Mouse (Mus musculus): Measurements from ENCODE around the gene Coil.

The Coil gene

DNA sequence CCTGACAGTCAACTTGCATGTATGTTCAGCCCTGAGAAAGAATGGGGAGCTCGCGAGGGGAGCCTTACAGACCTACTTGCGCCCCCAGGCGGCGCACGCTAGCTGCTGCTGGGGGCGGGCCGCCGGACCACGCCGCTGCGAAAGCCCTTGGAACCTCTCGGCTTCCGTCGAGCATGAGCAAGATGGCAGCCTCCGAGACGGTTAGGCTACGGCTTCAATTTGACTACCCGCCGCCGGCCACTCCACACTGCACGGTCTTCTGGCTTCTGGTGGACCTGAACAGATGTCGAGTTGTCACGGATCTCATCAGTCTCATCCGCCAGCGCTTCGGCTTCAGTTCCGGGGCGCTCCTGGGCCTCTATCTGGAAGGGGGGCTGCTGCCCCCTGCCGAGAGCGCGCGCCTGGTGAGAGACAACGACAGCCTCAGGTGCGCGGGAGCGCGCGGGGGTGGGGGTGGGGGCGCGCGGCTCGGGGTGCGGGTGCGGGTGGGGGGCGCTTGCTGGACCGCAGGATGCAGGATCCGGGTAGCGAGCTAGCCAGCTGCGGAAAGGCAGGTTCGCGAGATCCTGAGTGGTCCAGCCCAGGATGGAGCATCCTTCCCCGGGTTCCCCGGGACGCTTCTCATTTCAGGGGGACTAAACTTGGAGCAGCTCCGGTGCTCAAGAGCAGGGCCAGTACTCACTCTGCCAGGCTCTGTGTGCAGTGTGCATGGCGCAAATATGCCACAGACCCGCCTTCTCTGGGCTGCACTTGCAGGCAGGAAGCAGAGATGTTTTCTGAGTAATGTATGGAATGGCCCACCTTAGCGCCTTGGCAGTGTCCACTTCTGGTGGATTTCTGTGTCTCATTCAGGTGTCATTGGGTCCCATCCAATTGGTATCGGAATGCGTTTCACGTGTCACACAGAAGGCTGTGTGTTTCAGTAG is 4.0 kb downstream of the Coil start:
- DNase-seq (ENCODE audit: low read depth, low spot score), result peak; percentile 91

DNA sequence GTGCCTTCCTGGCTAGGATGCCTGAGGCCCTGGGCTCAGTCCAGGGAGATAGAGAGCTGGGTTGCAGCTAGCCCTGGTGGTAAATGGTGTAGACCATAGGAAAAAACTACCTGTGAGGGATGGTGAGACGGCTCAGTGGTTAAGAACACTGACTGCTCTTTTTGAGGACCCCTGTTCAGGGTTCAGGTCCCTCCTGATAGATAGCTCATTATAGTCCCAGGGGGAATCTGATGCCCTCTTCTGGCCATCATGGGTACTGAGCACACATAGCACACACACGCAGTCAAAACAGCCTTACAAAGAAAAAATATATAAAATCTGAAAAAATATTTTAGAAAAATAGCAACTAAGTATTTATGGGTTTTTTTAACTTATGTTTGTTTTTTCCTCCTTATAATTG is 6.3 kb downstream of the Coil start:
- peak; percentile 48 for DNase-seq (ENCODE audit: low read depth, low spot score)

DNA sequence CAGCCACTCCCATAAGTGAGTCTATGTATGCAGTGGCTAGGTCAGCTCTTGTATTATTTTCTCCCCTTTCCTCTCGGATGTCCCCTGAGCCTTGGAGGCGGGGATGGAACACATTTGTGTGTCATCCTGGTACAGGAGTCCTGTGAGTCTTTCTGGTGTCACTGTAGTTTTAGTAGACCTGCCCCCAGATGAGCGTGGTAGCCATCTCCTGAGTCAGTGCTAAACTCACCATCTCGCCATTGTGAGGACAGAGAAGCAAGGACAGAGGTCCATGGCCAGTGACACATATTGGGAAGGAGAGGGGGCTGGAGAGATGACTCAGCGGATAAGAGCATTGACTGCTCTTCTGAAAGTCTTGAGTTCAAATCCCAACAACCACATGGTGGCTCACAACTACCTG is 7.1 kb downstream of the Coil start:
- DNase-seq (ENCODE audit: low read depth, low spot score), result no peak

DNA sequence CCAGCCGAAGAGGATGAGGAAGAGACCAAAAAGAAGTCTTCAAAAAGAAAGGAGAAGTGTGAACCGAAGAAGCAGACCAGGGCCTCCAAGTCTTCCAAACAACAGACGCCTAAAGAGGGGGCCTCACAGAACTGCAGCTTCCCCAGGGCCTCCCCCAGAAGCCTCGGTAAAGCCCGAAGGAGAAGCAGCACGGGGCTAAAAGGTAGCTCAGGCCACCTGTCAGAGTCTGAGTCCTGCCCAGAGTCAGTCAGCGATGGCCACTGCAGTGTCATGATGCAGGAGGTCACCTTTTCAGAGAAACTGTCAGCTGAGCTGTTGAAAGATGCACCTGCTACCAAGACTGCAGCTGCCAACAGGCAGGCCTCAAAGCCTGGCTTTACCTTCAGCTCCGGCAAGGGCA is 11.3 kb downstream of the Coil start:
- no peak for DNase-seq (ENCODE audit: low read depth, low spot score)

DNA sequence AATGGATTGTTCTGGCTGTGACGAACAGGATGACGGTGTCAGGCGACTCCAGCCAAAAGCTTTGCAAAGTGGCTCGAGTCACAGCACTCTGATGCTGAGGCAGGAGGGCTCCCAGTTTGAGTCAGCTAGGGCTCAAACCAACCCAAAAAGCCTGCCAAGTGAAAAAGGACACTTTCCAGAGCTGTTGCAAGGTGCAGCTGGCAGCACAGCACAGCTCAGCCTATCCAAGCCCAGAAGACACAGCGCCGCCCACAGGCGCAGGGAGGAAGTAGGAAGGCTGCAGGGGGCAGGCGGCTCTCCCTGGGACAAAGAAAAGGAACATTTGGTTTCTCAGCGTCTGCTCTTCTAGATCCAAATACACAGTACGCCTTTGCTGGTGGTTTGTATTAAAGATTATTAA is 16.6 kb downstream of the Coil start:
- DNase-seq (ENCODE audit: low read depth, low spot score), result no peak

DNA sequence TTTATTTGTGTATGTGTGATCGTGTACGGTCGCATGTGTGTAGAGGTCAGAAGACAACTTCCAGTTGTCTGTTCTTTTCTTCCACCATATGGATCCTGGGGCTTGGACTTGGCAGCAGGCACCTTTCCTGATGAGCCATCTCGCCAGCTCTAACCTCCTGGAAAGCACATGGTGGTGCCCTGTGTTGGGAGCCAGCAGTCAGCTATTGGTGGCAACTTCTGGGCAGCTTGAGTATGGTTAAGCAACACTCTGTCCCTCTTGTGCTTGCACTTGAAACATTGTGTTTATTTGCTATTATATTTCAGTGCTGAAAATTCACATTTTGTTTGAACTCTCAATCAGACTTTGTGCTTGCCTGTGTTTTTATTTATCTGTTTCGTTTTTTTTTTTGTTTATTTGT is 18.9 kb downstream of the Coil start:
- DNase-seq (ENCODE audit: low read depth, low spot score), result no peak

DNA sequence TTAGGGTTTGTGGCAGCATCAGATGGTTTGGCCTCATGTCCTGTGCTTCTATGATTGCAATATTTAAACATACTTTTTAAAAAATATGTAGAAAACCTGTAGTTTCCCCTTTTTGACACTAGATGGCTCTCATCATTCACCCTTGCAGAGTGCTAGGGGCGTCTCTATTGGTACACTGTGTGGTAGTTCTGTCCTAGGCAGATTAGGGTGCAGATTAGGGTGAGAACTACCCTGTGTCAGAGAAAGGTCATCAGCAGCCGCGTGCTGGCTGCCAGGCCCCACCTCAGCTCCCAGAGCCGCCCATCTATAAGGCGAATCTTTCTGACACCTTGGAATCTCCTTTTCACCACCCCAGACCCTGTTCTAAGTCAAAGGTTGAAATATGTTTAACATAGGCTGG is 19.5 kb downstream of the Coil start:
- peak; percentile 69 for DNase-seq (ENCODE audit: low read depth, low spot score)

DNA sequence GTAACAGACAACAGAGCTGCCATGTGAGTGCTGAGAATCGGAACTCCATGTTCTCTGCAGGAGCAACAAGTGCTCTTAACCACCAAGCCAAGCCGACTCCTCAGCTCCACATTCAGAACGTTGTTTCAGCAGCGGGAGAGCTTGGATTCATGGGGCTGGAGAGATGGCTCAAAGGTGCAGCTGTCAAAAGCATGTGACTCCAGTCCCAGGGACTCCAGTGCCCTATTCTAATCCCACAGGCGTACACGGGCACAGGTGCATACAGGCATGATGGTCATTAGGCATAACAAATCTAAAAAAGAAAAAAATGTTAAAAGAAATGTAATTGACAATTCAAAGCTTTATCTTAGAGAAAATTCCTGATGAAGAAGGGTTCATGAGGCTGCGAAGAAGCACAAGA is 23.1 kb downstream of the Coil start:
- DNase-seq (ENCODE audit: low read depth, low spot score), result no peak

DNA sequence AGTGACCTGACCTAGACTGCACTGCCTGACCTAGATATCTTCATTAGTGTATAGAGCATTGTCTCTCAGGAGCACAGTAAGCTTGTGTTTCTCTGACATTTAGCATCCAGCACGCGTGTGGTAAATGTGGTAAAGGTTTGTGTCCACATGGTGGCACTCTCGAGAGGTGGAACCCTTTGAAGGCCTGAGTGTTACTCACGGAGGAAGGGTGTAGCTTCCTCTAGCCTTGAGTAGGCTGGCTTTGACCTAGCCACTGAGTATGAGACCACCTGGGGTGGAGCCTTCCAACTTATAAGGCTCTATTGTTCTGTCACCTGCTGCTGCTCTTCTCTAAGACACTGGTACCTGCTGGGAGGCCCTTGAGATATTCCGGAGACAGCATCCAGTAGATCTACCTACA is 23.6 kb downstream of the Coil start:
- peak; percentile 83 for DNase-seq (ENCODE audit: low read depth, low spot score)

DNA sequence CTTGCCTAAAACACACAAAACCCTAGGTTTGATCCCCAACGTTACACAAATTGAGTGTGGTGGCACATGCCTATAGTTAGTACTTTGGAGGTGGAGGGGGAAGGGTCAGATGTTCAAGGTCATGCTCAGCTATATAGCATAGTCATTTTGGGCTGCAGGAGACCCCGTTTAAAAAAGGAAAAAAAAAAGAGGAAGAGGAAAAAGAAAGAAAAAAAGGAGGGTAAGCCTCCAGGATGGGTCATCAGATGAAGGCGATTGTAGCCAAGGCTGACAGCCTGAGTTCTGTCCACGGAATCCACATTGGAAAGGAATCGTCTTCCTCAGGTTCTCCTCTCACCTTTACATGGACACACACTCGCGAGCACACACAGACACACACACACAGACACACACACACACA is 24.4 kb downstream of the Coil start:
- DNase-seq (ENCODE audit: low read depth, low spot score), result no peak

DNA sequence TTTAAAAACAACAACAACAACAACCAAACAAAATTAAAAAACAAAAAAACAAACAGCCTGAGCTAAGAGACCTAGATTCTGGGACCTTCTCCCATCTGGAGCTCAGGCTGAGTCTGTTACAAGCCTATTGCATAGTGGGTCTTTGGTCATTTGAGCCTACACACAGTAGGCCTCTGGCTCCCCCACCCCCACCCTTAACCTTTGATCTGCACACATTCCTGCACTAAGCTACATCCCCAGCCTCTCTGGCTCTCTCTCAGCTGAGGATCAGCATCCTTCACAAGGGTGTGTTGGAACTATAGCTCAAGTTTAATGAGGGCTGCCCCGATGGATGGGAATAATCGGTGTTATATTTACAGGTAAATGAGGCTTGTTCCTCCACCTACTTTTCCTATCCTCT is 25.6 kb downstream of the Coil start:
- no peak for DNase-seq (ENCODE audit: low read depth, low spot score)

DNA sequence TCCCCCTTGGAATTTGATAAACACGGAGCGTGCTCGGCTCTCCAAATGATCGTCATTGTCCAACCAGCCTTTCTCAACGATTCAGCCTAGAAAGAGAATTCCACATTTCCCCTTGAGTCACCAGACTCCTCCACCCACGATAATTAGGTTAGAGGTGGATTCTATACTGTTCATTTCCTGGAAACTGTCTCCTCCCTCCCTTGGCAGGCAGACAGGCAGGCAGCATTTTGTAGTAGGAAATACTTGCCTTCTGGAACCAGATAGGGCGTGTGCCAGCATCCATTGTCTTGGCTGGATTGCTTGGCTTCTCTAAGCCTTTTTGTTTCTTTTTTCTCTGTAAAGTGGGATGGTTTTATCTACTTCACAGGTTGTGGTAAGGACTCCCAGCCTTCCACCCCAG is 26.4 kb downstream of the Coil start:
- DNase-seq (ENCODE audit: low read depth, low spot score), result peak; percentile 91

DNA sequence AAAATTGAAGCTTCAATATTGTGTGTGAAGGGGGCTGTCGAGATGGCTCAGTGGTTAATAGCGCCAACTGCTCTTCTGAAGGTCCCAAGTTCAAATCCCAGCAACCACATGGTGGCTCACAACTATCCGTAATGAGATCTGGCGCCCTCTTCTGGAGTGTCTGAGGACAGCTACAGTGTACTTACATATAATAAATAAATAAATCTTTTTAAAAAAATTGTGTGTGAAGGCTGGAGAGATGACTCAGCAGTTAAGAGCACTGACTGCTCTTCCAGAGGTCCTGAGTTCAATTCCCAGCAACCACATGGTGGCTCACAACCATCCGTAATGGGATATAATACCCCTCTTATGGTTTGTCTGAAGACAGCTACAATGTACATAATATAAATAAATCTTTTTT is 27.3 kb downstream of the Coil start:
- peak; percentile 34 for DNase-seq (ENCODE audit: low read depth, low spot score)

DNA sequence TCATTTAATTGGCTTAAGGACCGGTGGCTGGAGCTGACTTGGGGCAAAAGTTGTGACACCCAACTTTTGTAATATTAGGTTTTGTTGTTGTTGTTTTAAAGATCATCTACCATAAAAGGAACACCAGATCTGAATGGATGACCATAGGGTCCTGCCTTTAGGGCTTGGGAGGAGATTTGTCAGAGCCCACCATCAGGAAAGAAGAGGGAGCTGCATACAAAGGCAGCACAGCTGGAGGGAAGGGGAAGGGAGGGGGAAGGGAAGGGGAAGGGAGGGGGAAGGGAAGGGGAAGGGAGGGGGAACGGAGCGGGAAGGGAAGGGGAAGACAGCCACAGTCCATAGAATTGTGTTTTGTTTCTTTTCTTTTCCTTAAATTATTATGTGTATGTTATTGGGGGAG is 28.4 kb downstream of the Coil start:
- no peak for DNase-seq (ENCODE audit: low read depth, low spot score)

DNA sequence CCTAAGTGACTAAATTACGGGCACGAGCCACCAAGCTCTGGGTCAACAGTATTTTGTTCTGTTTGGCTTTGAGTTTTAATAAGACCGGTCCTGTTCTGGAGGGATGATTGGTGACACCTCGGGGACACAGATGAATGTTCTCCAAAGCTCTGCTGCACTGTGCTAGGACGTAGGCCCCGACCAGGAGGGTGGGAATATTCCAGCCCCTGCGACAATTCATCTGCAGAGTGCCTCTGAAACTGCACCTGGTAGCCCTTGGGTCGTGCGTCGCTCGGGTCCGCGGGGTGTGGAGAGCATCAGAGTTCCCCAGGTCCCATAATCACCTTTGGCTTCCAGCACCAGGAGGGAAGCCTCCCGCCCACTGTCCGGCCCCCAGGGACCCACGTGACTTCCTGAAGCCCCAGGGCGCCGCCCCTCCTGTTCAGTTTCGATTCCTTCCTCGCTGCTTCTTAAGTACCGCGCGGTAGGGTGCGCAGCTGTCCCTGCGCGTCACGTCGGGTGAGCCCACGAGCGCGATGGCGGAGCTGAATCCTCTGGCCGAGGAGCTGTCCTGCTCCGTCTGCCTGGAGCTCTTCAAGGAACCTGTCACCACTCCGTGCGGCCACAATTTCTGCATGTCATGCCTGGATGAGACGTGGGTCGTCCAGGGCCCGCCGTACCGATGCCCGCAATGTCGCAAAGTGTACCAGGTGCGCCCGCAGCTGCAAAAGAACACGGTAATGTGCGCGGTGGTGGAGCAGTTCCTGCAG is 29.1 kb downstream of the Coil start, which contains the start of gene Trim25:
Trim25 (plus strand) TSS at position 403 of the 749 bp plus-strand sequence.
- DNase-seq (ENCODE audit: low read depth, low spot score), result peak; percentile 97

DNA sequence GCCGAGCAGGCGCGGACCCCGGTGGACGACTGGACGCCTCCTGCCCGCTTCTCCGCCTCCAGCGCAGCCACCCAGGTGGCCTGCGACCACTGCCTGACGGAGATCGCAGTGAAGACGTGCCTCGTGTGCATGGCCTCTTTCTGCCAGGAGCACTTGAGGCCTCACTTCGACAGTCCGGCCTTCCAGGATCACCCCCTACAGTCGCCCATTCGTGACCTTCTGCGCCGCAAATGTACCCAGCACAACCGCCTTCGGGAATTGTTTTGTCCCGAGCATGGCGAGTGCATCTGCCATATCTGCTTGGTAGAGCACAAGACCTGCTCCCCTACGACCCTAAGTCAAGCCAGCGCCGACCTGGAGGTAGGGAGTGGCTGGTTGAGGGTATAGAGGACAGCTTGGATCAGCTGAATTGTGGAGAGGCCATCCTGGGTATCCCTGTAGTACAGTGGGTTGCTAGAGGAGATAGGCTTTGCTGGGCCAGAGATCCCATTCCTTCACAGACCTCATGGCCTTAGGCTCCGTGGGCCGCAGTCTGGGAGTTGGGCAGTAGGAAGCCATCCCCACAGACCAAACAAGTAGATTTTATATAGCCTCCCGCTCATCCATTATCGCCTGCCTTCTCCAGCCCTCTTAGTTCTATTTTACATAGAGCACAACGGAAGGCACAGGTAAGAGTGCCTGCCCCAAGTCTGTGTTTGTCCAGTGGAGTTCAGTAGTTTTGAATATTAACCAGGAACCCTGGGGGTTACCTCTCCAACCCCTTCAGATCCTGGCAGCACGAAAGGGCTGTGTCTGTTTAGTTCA is 29.9 kb downstream of the Coil start:
- peak; percentile 41 for DNase-seq (ENCODE audit: low read depth, low spot score)

DNA sequence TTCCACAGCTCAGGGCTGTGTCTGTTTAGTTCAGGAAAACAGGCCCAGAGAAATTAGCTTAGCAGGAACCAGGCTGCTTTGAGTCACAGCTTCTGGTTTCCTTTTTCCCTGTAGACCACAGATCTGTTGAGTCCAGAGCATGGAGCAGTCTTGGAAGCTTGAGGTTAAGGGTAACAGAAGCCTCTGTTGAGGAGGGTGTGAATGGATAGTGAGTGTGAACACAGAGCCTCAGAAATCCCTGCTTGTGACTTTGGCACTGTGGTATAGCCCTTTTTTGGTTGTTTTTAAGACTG is 30.4 kb downstream of the Coil start:
- peak; percentile 52 for DNase-seq (ENCODE audit: low read depth, low spot score)

DNA sequence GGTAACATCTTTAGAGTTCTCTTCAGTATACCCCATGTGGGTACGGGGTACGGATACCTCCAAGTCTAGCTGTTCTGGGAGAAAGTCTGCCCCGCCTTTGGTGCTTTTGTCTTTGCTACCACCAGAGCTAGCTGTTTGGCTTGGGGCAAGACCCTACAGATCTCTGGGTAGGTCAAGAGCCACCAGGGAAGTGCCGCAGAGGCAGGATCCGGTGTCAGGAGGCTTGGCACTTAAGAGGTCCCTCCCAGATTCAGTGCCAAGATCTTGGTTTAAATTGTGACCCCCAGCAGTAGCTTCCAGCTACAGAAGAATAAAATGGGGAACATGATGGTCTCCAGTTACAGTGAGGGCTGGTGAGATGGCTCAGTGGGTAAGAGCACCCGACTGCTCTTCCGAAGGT is 31.5 kb downstream of the Coil start:
- DNase-seq (ENCODE audit: low read depth, low spot score), result no peak

DNA sequence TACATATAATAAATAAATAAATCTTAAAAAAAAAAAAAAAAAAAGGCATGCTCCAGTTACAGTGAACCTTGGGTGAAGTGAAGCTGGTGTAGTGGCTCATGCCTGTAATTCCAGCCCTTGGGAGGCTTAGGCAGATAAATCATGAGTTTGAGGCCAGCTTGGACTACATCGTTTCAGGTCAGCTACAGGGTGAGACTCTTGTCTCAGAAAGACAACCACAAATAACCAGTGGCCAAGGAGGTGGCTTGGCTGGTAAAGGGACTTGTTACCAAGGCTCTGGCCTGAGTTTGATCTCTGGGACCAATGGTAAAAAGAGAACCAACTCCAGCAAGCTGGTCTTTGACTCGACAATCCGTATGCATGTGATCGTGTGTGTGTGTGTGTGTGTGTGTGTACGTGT is 32.0 kb downstream of the Coil start:
- DNase-seq (ENCODE audit: low read depth, low spot score), result no peak

DNA sequence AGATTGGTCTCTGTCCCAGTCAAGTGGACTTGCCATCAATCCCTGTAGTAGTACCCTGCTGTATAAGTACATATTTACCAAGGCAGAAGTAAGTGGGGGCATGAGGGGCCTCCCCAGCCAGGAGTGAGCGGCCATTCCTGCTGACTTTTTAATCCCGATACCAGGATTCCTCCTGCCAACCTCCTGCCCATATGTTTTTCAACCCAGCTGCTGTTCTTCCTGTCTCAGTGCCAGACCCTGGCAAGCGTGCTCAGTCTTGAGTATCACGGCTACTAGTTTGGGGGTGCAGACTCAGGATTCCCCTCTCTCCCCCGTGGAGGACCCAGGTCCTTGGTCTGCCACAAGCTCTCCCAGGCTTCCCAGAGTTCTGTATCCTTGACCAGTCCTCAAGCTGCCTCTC is 32.6 kb downstream of the Coil start:
- DNase-seq (ENCODE audit: low read depth, low spot score), result no peak

DNA sequence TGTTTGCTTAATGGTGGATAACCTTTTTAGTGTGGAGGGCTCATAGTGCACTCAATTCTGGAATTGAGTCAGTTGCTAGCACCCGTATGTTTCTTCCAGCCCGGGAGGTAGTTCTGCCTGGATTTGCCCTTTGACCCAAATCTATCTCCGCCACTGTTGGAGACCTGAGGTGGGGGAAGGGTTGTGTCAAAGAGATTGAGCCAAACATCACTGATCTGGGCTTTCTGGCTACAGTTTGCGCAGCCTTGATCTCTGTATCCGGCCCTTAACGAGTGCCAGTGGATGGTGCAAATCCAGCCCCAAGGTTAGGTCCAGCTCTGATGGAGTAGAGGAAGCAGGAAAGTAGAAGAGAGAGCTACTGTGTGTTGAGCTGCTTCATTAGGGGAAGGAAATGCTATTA is 33.0 kb downstream of the Coil start:
- DNase-seq (ENCODE audit: low read depth, low spot score), result no peak

DNA sequence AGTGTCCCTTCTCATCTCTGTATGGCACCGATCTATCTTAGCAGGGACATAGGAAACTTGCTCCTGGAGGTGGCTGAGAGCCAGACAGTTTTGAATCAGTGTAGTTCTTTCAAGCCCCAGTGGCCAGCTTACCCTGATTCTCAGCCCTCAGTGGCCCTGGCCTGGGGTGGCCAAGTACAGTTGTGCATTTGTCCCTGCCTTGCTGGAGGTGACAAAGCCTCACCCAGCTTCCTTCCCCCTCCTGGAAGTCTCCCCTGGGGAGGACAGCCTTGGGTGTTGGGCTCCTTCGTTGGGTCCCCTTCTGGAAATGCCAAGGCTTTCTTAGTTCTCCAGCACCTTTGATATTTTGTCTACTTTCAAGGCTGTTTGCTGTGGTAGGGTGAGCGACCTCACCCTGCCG is 33.7 kb downstream of the Coil start:
- no peak for DNase-seq (ENCODE audit: low read depth, low spot score)

All from 3T3-L1 (cell line).